Mouse (Mus musculus) hindbrain, embryonic 16.5 days (tissue): Measurements from ENCODE around the gene 1500011B03Rik. TPM values are rescaled to one million over a fixed set of nuclear protein-coding genes. Genes with fewer than 3 reads are reported as not detected.

ENCODE experiments used
- ATAC-seq: fragments of 200-750 bp; cut with Nextera tagmentation; 2 replicates; pipeline ENCODE4 v1.8.0; 2017; ENCODE audit warnings: moderate TSS enrichment, moderate library complexity
- H3K27ac ChIP-seq: fragments of 300-500 bp; sonication (generic); 2 replicates; pipeline ENCODE4 v1.5.1; 2014; ENCODE audit warnings: low read depth, mild to moderate bottlenecking, control low read depth, low read length, moderate library complexity
- H3K27me3 ChIP-seq: fragments of 300-500 bp; sonication (generic); replicated peaks from 2 replicates; pipeline ENCODE4 v1.6.1; 2014; ENCODE audit warnings: low read length; ENCODE audit not compliant: control insufficient read depth, insufficient read depth
- H3K36me3 ChIP-seq: fragments of 300-500 bp; sonication (generic); 2 replicates; pipeline ENCODE4 v1.6.1; 2014; ENCODE audit warnings: mild to moderate bottlenecking, low read length, moderate library complexity, mixed read lengths; ENCODE audit not compliant: control insufficient read depth, insufficient read depth
- H3K4me1 ChIP-seq: fragments of 300-500 bp; sonication (generic); 2 replicates; pipeline ENCODE4 v1.6.1; 2014; ENCODE audit warnings: low read depth, low read length; ENCODE audit not compliant: control insufficient read depth, insufficient read depth
- H3K4me2 ChIP-seq: fragments of 300-500 bp; sonication (generic); 2 replicates; pipeline ENCODE4 v1.6.1; 2014; ENCODE audit warnings: mild to moderate bottlenecking, low read length, control low read depth, moderate library complexity
- H3K4me3 ChIP-seq: fragments of 300-500 bp; sonication (generic); 2 replicates; pipeline ENCODE4 v1.5.1; 2014; ENCODE audit warnings: mild to moderate bottlenecking, low read length, control low read depth, moderate library complexity
- H3K9ac ChIP-seq: fragments of 300-500 bp; sonication (generic); 2 replicates; pipeline ENCODE4 v1.6.1; 2014; ENCODE audit warnings: low read depth, mild to moderate bottlenecking, control low read depth, low read length, moderate library complexity
- H3K9me3 ChIP-seq: fragments of 300-500 bp; sonication (generic); 2 replicates; pipeline ENCODE4 v1.6.1; 2014; ENCODE audit warnings: mild to moderate bottlenecking, low read length, moderate library complexity; ENCODE audit not compliant: control insufficient read depth
- WGBS: fragments of 180-500 bp; shearing (Covaris S2); extraction: QIAGEN DNeasy Blood & Tissue Kit; methylation state at CpG from one replicate; pipeline ENCODE4 v1.1.7; 2014; 5-methylcytosine and 5-hydroxymethylcytosine counted together
- polyA plus RNA-seq: library from polyadenylated mRNA; unstranded; fragments of >200 nt; fragmentation: Nextera tagmentation; extraction: Ambion mirVana; gene quantifications from 2 replicates; pipeline ENCODE4 v1.2.1, GENCODE M21; 2015

1500011B03Rik gene
- polyA plus RNA-seq, 1 experiment from 2014 or later: 306 TPM

DNA sequence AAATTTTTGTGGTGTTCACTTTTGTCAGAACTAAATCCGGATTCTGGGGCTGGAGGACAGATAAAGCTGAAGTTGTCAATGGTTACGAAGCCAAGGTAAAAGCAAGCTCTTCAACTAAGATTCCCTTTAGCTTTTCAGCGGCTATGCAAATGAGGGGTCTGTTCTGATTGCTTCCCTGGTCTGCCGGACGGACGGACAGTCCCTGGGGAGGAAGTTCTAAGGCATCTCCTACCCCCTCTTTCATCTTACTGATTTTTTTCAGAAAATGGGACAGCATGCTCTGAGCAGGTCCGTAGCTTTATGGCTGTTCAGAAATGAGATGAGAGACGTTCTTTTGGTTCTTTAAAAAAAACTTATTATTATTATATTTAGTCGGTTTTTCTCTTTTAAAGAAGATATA is 27.6 kb downstream of the 1500011B03Rik start:
- Histone ChIP-seq H3K4me3 (no peak overlapping the region), H3K4me2 (no peak overlapping the region), H3K4me1 (peaks cover 12% of the 10 kb centered on the region), H3K27me3 (no peaks in the 10 kb centered on the region), H3K27ac (no peak overlapping the region), H3K9ac (no peak overlapping the region), H3K9me3 (no peaks in the 10 kb centered on the region), H3K36me3 (peaks cover 43% of the 10 kb centered on the region)
- no peak for ATAC-seq
- 51% methylated on average over 9 of the region's 9 CpGs for WGBS

DNA sequence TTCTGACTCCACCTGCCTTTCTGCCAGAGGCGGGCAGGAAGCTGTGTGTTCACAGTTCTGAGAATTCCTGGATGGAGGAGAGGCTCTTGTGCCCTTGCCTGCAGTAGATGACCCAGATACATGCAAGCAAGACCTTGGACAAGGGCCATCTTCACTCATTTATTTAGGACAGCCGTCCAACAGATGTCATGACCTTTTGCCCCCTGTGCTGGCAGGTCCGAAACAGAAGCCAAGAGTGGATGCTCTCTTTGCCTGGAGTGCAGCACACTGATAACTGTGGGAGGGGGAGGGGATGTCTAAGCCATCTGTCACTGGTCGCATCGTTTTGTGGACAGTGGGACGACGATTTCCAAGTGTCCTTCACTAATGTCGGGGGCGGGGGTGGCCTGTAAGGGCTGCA is 28.0 kb downstream of the 1500011B03Rik start:
- H3K4me3 ChIP-seq: no peak overlapping the region
- WGBS: 33% methylated on average over 9 of the region's 9 CpGs
- H3K36me3 ChIP-seq: peaks cover 39% of the 10 kb centered on the region
- no peak for ATAC-seq
- no peak overlapping the region for H3K4me2 ChIP-seq
- no peak overlapping the region for H3K9ac ChIP-seq
- H3K4me1 ChIP-seq: peaks cover 12% of the 10 kb centered on the region
- no peaks in the 10 kb centered on the region for H3K9me3 ChIP-seq
- 0 out of 2 replicates have a peak overlapping the region, but pooled peaks have one; percentile 27 for H3K27ac ChIP-seq
- no peaks in the 10 kb centered on the region for H3K27me3 ChIP-seq

DNA sequence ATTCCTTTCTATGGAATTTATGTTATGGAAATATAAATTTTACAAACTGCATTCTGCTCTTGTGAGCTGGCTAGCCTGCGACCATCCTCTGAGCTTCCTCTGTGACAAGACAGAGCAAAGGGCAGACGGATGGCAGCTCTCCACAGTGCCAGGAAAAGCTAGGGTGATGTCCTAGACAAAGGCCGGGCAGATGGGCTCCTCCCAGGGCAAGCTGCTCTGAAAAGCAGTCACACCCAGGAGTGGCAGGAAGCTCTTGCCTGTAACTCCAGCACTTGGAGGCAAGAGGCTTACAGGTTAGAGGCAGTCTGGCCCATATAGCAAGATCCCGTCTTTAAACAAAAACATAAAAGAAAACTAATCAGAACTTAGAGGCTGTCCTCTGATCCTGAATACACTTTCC is 28.7 kb downstream of the 1500011B03Rik start:
- peak overlapping the region; percentile 27; the same call in 1 of the 2 replicates for H3K27ac ChIP-seq
- H3K36me3 ChIP-seq: peaks cover 34% of the 10 kb centered on the region
- peaks cover 12% of the 10 kb centered on the region for H3K4me1 ChIP-seq
- no peak overlapping the region for H3K4me2 ChIP-seq
- 50% methylated on average over 4 of the region's 4 CpGs for WGBS
- no peak for ATAC-seq
- no peak overlapping the region for H3K4me3 ChIP-seq
- H3K9me3 ChIP-seq: no peaks in the 10 kb centered on the region
- H3K27me3 ChIP-seq: no peaks in the 10 kb centered on the region
- H3K9ac ChIP-seq: no peak overlapping the region

- H3K36me3 ChIP-seq: peaks cover 30% of the 10 kb centered on the region
- no peak for ATAC-seq
Measured at GRCm38 (mm10) chr5:114793317-114793716, 30.0 kb downstream of the 1500011B03Rik start.

DNA sequence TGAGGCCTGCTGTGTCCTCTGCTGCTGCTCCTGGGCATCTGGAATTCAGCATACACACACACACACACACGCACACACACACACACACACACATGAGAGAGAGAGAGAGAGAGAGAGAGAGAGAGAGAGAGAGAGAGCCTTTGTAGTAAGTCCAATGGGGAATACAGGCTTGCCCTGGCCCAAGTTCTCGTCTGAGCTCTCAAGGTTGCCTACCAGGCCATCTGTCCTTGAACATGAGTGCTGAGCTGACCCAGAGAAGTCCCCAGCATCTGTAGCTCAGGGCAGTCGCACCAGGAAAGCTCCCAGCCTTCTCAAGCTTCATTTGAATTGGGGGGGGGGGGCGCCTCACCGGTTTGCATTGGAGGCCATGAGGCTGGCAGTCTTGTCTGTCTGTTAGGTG is 38.1 kb downstream of the 1500011B03Rik start:
- Histone ChIP-seq H3K4me1 (peaks cover 4% of the 10 kb centered on the region; the same call in 1 of the 2 replicates), H3K27ac (no peak overlapping the region), H3K4me3 (no peak overlapping the region), H3K27me3 (no peaks in the 10 kb centered on the region), H3K4me2 (no peak overlapping the region), H3K36me3 (peaks cover 15% of the 10 kb centered on the region; the same call in 1 of the 2 replicates), H3K9ac (no peak overlapping the region), H3K9me3 (no peaks in the 10 kb centered on the region)
- no peak for ATAC-seq
- 69% methylated on average over 5 of the region's 5 CpGs for WGBS

More at GRCm38 (mm10) chr5:114793317-114793716, 30.0 kb downstream of the 1500011B03Rik start:
- H3K4me2 ChIP-seq: no peak overlapping the region
- H3K27ac ChIP-seq: no peak overlapping the region
- no peak overlapping the region for H3K4me3 ChIP-seq
- peaks cover 12% of the 10 kb centered on the region for H3K4me1 ChIP-seq
- WGBS: 60% methylated on average over 7 of the region's 7 CpGs
- H3K9me3 ChIP-seq: no peaks in the 10 kb centered on the region
- no peaks in the 10 kb centered on the region for H3K27me3 ChIP-seq
- H3K9ac ChIP-seq: no peak overlapping the region

- no peak for ATAC-seq
- H3K4me3 ChIP-seq: no peak overlapping the region
- peaks cover 15% of the 10 kb centered on the region; the same call in 1 of the 2 replicates for H3K36me3 ChIP-seq
- no peak overlapping the region for H3K9ac ChIP-seq
- no peaks in the 10 kb centered on the region for H3K9me3 ChIP-seq
- WGBS: 84% methylated on average over 16 of the region's 16 CpGs
- no peak overlapping the region for H3K4me2 ChIP-seq
- no peak overlapping the region for H3K27ac ChIP-seq
- no peaks in the 10 kb centered on the region for H3K27me3 ChIP-seq
- peaks cover 6% of the 10 kb centered on the region; the same call in 1 of the 2 replicates for H3K4me1 ChIP-seq
Measured at GRCm38 (mm10) chr5:114784622-114785165, 38.6 kb downstream of the 1500011B03Rik start.

- WGBS: 84% methylated on average over 12 of the region's 12 CpGs
- H3K36me3 ChIP-seq: peaks cover 12% of the 10 kb centered on the region; the same call in 1 of the 2 replicates
- H3K4me1 ChIP-seq: peaks cover 6% of the 10 kb centered on the region; the same call in 1 of the 2 replicates
- no peak overlapping the region for H3K27ac ChIP-seq
- ATAC-seq: no peak
- no peak overlapping the region for H3K4me2 ChIP-seq
- no peak overlapping the region for H3K4me3 ChIP-seq
- no peaks in the 10 kb centered on the region for H3K9me3 ChIP-seq
- no peaks in the 10 kb centered on the region for H3K27me3 ChIP-seq
- H3K9ac ChIP-seq: no peak overlapping the region
Measured at GRCm38 (mm10) chr5:114783405-114784163, 39.7 kb downstream of the 1500011B03Rik start.

- Histone ChIP-seq H3K9ac (no peak overlapping the region), H3K4me3 (no peak overlapping the region), H3K4me1 (peaks cover 6% of the 10 kb centered on the region; the same call in 1 of the 2 replicates), H3K9me3 (no peaks in the 10 kb centered on the region), H3K4me2 (no peak overlapping the region), H3K27me3 (no peaks in the 10 kb centered on the region), H3K36me3 (peaks cover 12% of the 10 kb centered on the region; the same call in 1 of the 2 replicates), H3K27ac (no peak overlapping the region)
- no peak for ATAC-seq
- 89% methylated on average over 9 of the region's 9 CpGs for WGBS
Measured at GRCm38 (mm10) chr5:114782991-114783390, 40.3 kb downstream of the 1500011B03Rik start.

DNA sequence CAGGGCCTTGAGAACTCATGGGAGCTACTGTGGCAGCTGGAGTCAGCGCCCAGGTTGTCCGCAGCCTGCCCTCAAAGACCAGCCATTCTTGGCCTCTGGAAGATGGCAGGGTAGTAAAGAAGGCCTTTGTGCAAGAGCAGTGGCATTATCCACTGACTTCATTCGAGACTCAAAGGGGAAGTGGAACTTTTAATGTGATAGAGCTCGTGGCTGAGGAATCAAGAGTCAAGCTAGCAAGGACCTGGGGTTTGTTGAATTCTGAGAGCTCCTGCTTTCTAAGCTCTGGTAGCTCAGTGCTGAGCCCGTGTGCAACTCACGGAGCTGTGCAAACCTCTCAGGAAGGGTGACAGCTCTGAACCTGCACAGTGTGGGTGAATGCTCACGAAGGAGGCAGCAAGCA is 42.4 kb downstream of the 1500011B03Rik start:
- WGBS: 86% methylated on average over 7 of the region's 7 CpGs
- H3K9me3 ChIP-seq: no peaks in the 10 kb centered on the region
- peaks cover 14% of the 10 kb centered on the region for H3K4me1 ChIP-seq

More for the DNA sequence above, 42.4 kb downstream of the 1500011B03Rik start:
- Histone ChIP-seq H3K4me3 (no peak overlapping the region), H3K27ac (no peak overlapping the region), H3K9ac (no peak overlapping the region), H3K27me3 (no peaks in the 10 kb centered on the region), H3K4me2 (no peak overlapping the region), H3K36me3 (no peaks in the 10 kb centered on the region)
- no peak for ATAC-seq
